Mouse (Mus musculus): ENCODE measurements around the gene Arfgap2. TPM values are rescaled to one million over a fixed set of nuclear protein-coding genes. Genes with fewer than 3 reads are reported as not detected.

The Arfgap2 gene
- total RNA-seq, 2 experiments from 2014 or later = 59.2 to 62.4 TPM

- DNase-seq = no peak
- intact Hi-C loops (cut with DNase I) = no loop called here
Measured at GRCm38 (mm10) chr2:91299156-91299555, 34.4 kb downstream of the Arfgap2 start.

- DNase-seq = no peak
- intact Hi-C loops (cut with DNase I) = loop anchor here (5.0 kb wide), 1 partner anchor 142 kb away; the partner anchor contains the start of gene 1110051M20Rik
Measured at GRCm38 (mm10) chr2:91300784-91301183, 36.0 kb downstream of the Arfgap2 start.

DNA sequence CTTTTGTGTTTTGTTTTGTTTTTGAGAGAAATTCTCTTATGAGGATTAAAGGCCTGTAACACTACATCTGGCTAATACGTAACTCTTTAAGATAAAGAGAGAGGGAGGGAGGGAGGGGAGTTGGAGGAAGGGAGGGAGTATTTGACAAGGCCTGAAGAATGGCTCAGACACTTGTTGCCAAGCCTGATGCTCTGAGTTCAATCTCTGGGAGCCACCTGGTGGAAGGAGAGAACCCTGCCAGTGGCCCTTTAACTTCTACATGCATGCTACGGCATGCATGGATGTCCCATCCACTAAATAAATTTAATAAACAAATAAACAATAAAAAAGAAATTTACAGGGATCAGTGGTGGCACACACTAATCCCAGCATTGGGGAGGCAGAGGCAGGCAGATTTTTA lies 37.1 kb downstream of the Arfgap2 start:
- intact Hi-C loops (cut with DNase I) = loop anchor here (5.0 kb wide), 1 partner anchor 140 kb away; the partner anchor contains the start of gene 1110051M20Rik

DNA sequence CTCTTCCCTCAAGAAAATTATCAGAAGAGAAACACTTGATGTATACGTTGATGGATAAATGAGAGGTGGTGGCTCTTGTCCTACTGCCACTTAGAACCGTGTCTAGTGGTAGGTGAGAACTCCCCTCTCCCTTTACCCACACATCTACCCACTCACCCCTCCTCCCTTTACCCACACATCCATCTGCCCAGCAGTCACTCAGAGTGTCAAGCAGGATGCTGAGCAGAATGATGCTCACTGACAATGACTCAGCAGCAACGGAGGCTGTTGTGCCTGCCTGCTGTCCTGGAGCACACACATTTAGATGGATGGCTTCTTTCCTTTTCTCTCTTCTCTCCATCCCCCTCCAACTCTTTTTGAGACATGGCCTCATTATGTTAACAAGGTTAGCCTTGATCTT lies 38.1 kb downstream of the Arfgap2 start:
- intact Hi-C loops (cut with DNase I) = loop anchor here (5.0 kb wide), 1 partner anchor 139 kb away; the partner anchor contains the start of gene 1110051M20Rik
- no peak for DNase-seq

More for the DNA sequence above, 37.1 kb downstream of the Arfgap2 start:
- DNase-seq = no peak

DNA sequence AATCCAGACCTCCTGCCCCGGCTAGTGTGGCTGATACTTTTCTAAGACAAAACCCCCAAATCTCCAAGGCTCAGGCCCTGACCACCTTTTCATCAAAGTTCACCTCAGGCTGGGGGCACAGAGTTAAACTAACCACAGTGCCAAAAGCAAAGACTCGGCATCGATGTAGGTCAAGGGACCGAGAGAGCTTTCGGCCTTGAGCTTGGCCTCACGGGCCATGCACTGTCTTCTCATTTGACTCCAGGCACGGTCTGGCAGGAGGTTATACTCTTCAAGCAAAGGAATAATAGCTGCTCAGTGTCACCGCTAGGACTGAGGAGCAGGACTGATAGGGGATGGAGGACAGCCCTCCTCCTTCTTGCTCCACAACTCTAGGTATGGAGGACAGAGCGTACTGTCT lies 41.2 kb downstream of the Arfgap2 start:
- intact Hi-C loops (cut with DNase I) = no loop called here
- no peak for DNase-seq

DNA sequence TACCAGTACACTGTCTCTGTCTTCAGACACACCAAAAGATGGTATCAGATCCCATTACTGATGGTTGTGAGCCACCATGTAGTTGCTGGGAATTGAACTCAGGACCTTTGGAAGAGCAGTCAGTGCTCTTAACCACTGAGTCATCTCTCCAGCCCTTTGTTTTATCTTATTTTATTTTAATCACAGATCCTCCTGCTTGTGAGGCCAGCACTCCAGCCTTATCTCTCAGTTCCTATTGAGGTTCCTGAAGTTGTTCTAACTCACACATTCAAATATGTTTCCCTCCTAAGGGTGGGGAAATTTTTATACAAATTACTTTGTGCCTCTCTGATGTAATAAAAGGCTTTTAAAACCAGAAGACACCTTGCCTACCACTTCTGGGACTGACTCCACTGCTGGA lies 41.8 kb downstream of the Arfgap2 start:
- no peak for DNase-seq
- intact Hi-C loops (cut with DNase I) = no loop called here

GRCm38 (mm10) chr2:91308680-91309079 lies 43.9 kb downstream of the Arfgap2 start:
- DNase-seq = no peak
- intact Hi-C loops (cut with DNase I) = no loop called here

GRCm38 (mm10) chr2:91309546-91309945 lies 44.8 kb downstream of the Arfgap2 start:
- no peak for DNase-seq
- intact Hi-C loops (cut with DNase I) = no loop called here

- peak in 1 of 2 experiments; percentile 16 for DNase-seq
- intact Hi-C loops (cut with DNase I) = no loop called here
Measured at GRCm38 (mm10) chr2:91312578-91313311, 48.0 kb downstream of the Arfgap2 start.

DNA sequence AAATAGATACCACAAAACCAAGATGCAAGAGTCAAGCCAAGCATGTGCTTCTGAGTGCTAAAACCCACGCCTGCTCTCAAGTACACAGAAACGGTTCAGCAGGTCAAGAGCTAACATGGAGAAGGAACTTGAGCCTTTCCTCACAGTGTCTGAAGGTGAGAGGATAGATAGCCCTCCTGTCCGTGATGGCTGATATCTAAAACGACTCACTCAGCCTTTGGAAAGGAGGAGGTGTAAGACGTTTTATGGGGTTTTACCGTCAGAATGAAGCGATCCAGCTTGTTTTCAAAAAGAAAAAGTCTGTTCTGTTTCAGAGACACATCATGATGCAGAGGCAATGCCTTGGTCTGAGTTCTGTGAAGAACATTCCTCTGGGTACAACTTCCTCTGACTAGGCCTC lies 49.4 kb downstream of the Arfgap2 start:
- DNase-seq = no peak
- intact Hi-C loops (cut with DNase I) = no loop called here

- intact Hi-C loops (cut with DNase I) = no loop called here
- DNase-seq = no peak
Measured at GRCm38 (mm10) chr2:91320559-91321529, 56.1 kb downstream of the Arfgap2 start.

DNA sequence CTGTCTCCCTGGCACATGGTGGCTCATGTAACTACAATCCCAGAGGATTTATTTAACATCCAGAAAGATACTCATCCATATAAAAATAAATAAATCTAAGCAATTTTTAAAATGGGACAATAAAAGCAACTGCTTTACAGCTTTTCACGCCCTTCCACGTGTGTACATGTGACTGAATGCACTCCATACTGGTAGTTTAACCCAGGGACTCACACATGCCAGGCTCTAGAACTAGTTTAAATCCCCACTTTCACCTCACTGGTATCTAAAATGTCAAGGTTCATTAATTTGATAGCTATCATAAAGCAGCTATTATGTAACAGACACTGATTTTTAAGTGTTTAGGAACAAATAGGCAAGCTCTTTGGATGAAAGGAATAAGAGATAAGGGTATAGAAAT lies 57.1 kb downstream of the Arfgap2 start:
- DNase-seq = no peak
- intact Hi-C loops (cut with DNase I) = no loop called here

GRCm38 (mm10) chr2:91322490-91322889 lies 57.7 kb downstream of the Arfgap2 start:
- DNase-seq = no peak
- intact Hi-C loops (cut with DNase I) = no loop called here

- intact Hi-C loops (cut with DNase I) = no loop called here
Measured at GRCm38 (mm10) chr2:91324346-91324745, 59.6 kb downstream of the Arfgap2 start.

GRCm38 (mm10) chr2:91324761-91325421 lies 60.1 kb downstream of the Arfgap2 start:
- DNase-seq = peak in 1 of 2 experiments; percentile 8

More at GRCm38 (mm10) chr2:91324346-91324745, 59.6 kb downstream of the Arfgap2 start:
- no peak for DNase-seq

More at GRCm38 (mm10) chr2:91324761-91325421, 60.1 kb downstream of the Arfgap2 start:
- intact Hi-C loops (cut with DNase I) = no loop called here

Other genes starting within 250 kb of the Arfgap2 start
- gene Rapsn, start 229.4 kb upstream of the Arfgap2 start, total RNA-seq (2021) = 10 to 100 TPM; 11.6 to 12.4 TPM
- 100 to 1,000 TPM; 209 to 211 TPM for gene Psmc3, start 211.0 kb upstream of the Arfgap2 start, total RNA-seq (2021)
- 10 to 100 TPM; 24.7 to 25.5 TPM for gene Slc39a13, start 194.6 kb upstream of the Arfgap2 start, total RNA-seq (2021)
- gene Spi1, start 182.6 kb upstream of the Arfgap2 start, total RNA-seq (2021) = 1 to 10 TPM; 4.1 TPM
- gene Mybpc3, start 146.8 kb upstream of the Arfgap2 start, total RNA-seq (2021) = 1,000 to 10,000 TPM; 1,701 to 1,920 TPM
- 1 to 10 TPM; 6.6 to 7.7 TPM for gene Madd, start 81.1 kb upstream of the Arfgap2 start, total RNA-seq (2021)
- gene Nr1h3, start 62.1 kb upstream of the Arfgap2 start, total RNA-seq (2021) = 10 to 100 TPM in 1 of 2 experiments, 1 to 10 TPM in 1; 8.6 to 11.8 TPM
- gene Acp2, start 62.1 kb upstream of the Arfgap2 start, total RNA-seq (2021) = 10 to 100 TPM; 18.1 to 19.7 TPM
- gene Ddb2, start 28.0 kb upstream of the Arfgap2 start, total RNA-seq (2021) = 1 to 10 TPM; 4.6 to 6.3 TPM
- 100 to 1,000 TPM; 106 to 109 TPM for gene Pacsin3, start 9.0 kb upstream of the Arfgap2 start, total RNA-seq (2021)
- 10 to 100 TPM; 10.5 to 12.0 TPM for gene 1110051M20Rik, start 179.7 kb downstream of the Arfgap2 start, total RNA-seq (2021)
- gene Lrp4, start 192.5 kb downstream of the Arfgap2 start, total RNA-seq (2021) = 10 to 100 TPM; 11.1 to 13.3 TPM